In genomic region chr12:82751846-82752245, GRCm38 (mm10) we compare ENCODE assay signal across 16 mouse cellular contexts.
"Had no signal": no experiment of that assay in that cellular context is flagged by ENCODE, and none has a peak within 500 bp of the region (broad histone marks: within the 10 kb centered on the region; RNA-seq: fewer than 3 reads in every experiment).

No protein-coding gene starts in this region.

- H3K9ac ChIP-seq: neural tube, embryonic 13.5 days; neural tube, embryonic 15.5 days; stomach, embryonic 15.5 days had no signal

- DNase-seq: retina, postnatal 1 day; right cerebral cortex, adult 18-20 months; right cerebral cortex, postnatal 14 days; right cerebral cortex, postnatal 25 days; right cerebral cortex, postnatal 4 days; spleen, adult 18-20 months; thymus, adult 18-20 months; thymus, adult 2 months; thymus, postnatal 14 days; thymus, postnatal 25 days; thymus, postnatal 36 days; thymus, postnatal 4 days had no signal

- H3K4me1 ChIP-seq: stomach, embryonic 15.5 days had no signal

- H3K27ac ChIP-seq: neural tube, embryonic 13.5 days; neural tube, embryonic 15.5 days; stomach, embryonic 15.5 days; stomach, postnatal 0 days had no signal

- H3K27me3 ChIP-seq: neural tube, embryonic 13.5 days; neural tube, embryonic 15.5 days; stomach, embryonic 15.5 days had no signal

- H3K4me2 ChIP-seq: neural tube, embryonic 13.5 days; neural tube, embryonic 15.5 days; stomach, embryonic 15.5 days had no signal

- H3K4me3 ChIP-seq: neural tube, embryonic 13.5 days; neural tube, embryonic 15.5 days; stomach, embryonic 15.5 days had no signal

- H3K9me3 ChIP-seq: neural tube, embryonic 13.5 days; neural tube, embryonic 15.5 days; stomach, embryonic 15.5 days had no signal

- H3K36me3 ChIP-seq: neural tube, embryonic 13.5 days; neural tube, embryonic 15.5 days; stomach, embryonic 15.5 days had no signal
